Mouse (Mus musculus): ENCODE measurements around the gene Mybph.

Mybph gene

GRCm38 (mm10) chr1:134193126-134193525, at the start of gene Mybph:
Gene Mybph, plus strand, starts transcription at chr1:134193448.
- DNase-seq (ENCODE audit: low spot score): no peak

GRCm38 (mm10) chr1:134146066-134146465, 47.2 kb upstream of the Mybph start:
- DNase-seq (ENCODE audit: low spot score): no peak

- no peak for DNase-seq (ENCODE audit: low spot score)
Measured at GRCm38 (mm10) chr1:134150076-134150475, 43.2 kb upstream of the Mybph start.

- DNase-seq (ENCODE audit: low spot score): no peak
Measured at GRCm38 (mm10) chr1:134150745-134151144, 42.5 kb upstream of the Mybph start.

- DNase-seq (ENCODE audit: low spot score): peak; percentile 78
Measured at GRCm38 (mm10) chr1:134151655-134152412, 41.4 kb upstream of the Mybph start.

GRCm38 (mm10) chr1:134152626-134153590, 40.3 kb upstream of the Mybph start:
- DNase-seq (ENCODE audit: low spot score): no peak

GRCm38 (mm10) chr1:134154121-134154520, 39.1 kb upstream of the Mybph start:
- no peak for DNase-seq (ENCODE audit: low spot score)

- no peak for DNase-seq (ENCODE audit: low spot score)
Measured at GRCm38 (mm10) chr1:134154655-134155054, 38.6 kb upstream of the Mybph start.

- DNase-seq (ENCODE audit: low spot score): no peak
Measured at GRCm38 (mm10) chr1:134160404-134160803, 32.8 kb upstream of the Mybph start.

- DNase-seq (ENCODE audit: low spot score): no peak
Measured at GRCm38 (mm10) chr1:134161399-134161798, 31.8 kb upstream of the Mybph start.

- no peak for DNase-seq (ENCODE audit: low spot score)
Measured at GRCm38 (mm10) chr1:134162510-134163225, 30.6 kb upstream of the Mybph start.

GRCm38 (mm10) chr1:134163476-134163875, 29.8 kb upstream of the Mybph start:
- no peak for DNase-seq (ENCODE audit: low spot score)

GRCm38 (mm10) chr1:134164454-134164853, 28.8 kb upstream of the Mybph start:
- DNase-seq (ENCODE audit: low spot score): peak; percentile 72

GRCm38 (mm10) chr1:134166547-134166946, 26.7 kb upstream of the Mybph start:
- no peak for DNase-seq (ENCODE audit: low spot score)

GRCm38 (mm10) chr1:134167416-134168305, 25.6 kb upstream of the Mybph start:
- no peak for DNase-seq (ENCODE audit: low spot score)

GRCm38 (mm10) chr1:134168567-134168966, 24.7 kb upstream of the Mybph start:
- DNase-seq (ENCODE audit: low spot score): no peak

GRCm38 (mm10) chr1:134168985-134169697, 24.1 kb upstream of the Mybph start:
- no peak for DNase-seq (ENCODE audit: low spot score)

GRCm38 (mm10) chr1:134173081-134173480, 20.2 kb upstream of the Mybph start:
- DNase-seq (ENCODE audit: low spot score): no peak

- DNase-seq (ENCODE audit: low spot score): no peak
Measured at GRCm38 (mm10) chr1:134177976-134178375, 15.3 kb upstream of the Mybph start.

GRCm38 (mm10) chr1:134182025-134182424, 11.2 kb upstream of the Mybph start, which contains the start of gene Chil1:
Gene Chil1, plus strand, starts transcription at chr1:134182176.
- no peak for DNase-seq (ENCODE audit: low spot score)
